Mouse (Mus musculus) C2C12 (cell line): ENCODE data around the gene Tnnt1. TPM values are rescaled to one million over a fixed set of nuclear protein-coding genes. Genes with fewer than 3 reads are reported as not detected.
"Not testable (repeated sequence)": the region's sequence is repeated elsewhere in the genome, so short reads cannot be mapped to it uniquely, and the experiment has no call there.

Experiments
- H3K27me3 ChIP-seq: one replicate; pipeline ENCODE4 v1.6.1; 2011; ENCODE audit not compliant: control insufficient read depth, insufficient read depth, insufficient read length
- H3K36me3 ChIP-seq: one replicate; pipeline ENCODE4 v1.6.1; 2011; ENCODE audit not compliant: control insufficient read depth, insufficient read depth
- H3K4me3 ChIP-seq: one replicate; pipeline ENCODE4 v1.5.1; 2011; ENCODE audit warnings: mild to moderate bottlenecking, control low read depth; ENCODE audit not compliant: poor library complexity, insufficient read depth, severe bottlenecking
- H3K79me2 ChIP-seq: one replicate; pipeline ENCODE4 v1.6.1; 2011; ENCODE audit not compliant: control insufficient read depth, insufficient read depth
- H3K79me3 ChIP-seq: one replicate; pipeline ENCODE4 v1.6.1; 2011; ENCODE audit warnings: low read depth, control low read depth
- H3ac ChIP-seq: one replicate; pipeline ENCODE3; 2011; ENCODE audit warnings: low read depth; ENCODE audit not compliant: control insufficient read depth, insufficient read length
- CEBPB ChIP-seq: IDR thresholded peaks from one replicate; pipeline ENCODE4 v1.6.1; 2011; ENCODE audit warnings: low read depth, mild to moderate bottlenecking, control low read depth, moderate library complexity
- CTCF ChIP-seq: IDR thresholded peaks from one replicate; pipeline ENCODE4 v1.5.1; 2011; ENCODE audit not compliant: control insufficient read depth, insufficient read depth, insufficient read length
- FOSL1 ChIP-seq: IDR thresholded peaks from one replicate; pipeline ENCODE4 v1.8.0; 2011; ENCODE audit warnings: mild to moderate bottlenecking, low read length; ENCODE audit not compliant: poor library complexity, insufficient read depth, severe bottlenecking
- MAX ChIP-seq: IDR thresholded peaks from one replicate; pipeline ENCODE4 v1.6.1; 2011; ENCODE audit warnings: mild to moderate bottlenecking, control low read depth
- MYOD1 ChIP-seq: IDR thresholded peaks from one replicate; pipeline ENCODE4 v1.6.1; 2011; ENCODE audit warnings: low read depth; ENCODE audit not compliant: control insufficient read depth, insufficient read length
- MYOG ChIP-seq: IDR thresholded peaks from one replicate; pipeline ENCODE4 v1.6.1; 2011; ENCODE audit not compliant: control insufficient read depth, insufficient read length; ENCODE audit errors: extremely low read depth
- USF1 ChIP-seq: IDR thresholded peaks from one replicate; pipeline ENCODE4 v1.6.1; 2011; ENCODE audit warnings: low read depth, mild to moderate bottlenecking, control low read depth, moderate library complexity
- polyA plus RNA-seq: library from polyadenylated mRNA; unstranded; fragments of >200 nt; fragmentation: generic; extraction: Trizol; gene quantifications from one replicate; pipeline ENCODE4 v1.2.1, GENCODE M21; 2012; ENCODE audit warnings: missing spikeins

The Tnnt1 gene
- polyA plus RNA-seq, 1 experiment: 34.7 TPM

- no peaks in the 10 kb centered on the region for H3K79me2 ChIP-seq
- no peak for TF ChIP-seq MYOD1
- no peak for TF ChIP-seq MAX
- no peak for TF ChIP-seq USF1
- TF ChIP-seq FOSL1: no peak
- TF ChIP-seq MYOG: no peak
- no peaks in the 10 kb centered on the region for H3K36me3 ChIP-seq
- H3K79me3 ChIP-seq: no peaks in the 10 kb centered on the region
- H3K4me3 ChIP-seq: no peak overlapping the region
- H3K27me3 ChIP-seq: peaks cover 4% of the 10 kb centered on the region
- H3ac ChIP-seq: no peak overlapping the region
These were observed 20.2 kb upstream of the Tnnt1 start for GRCm38 (mm10) chr7:4536369-4536768.

GRCm38 (mm10) chr7:4532005-4532729 lies 16.0 kb upstream of the Tnnt1 start, which contains the start of gene Dnaaf3:
Gene Dnaaf3 (minus strand): TSS chr7:4532453.
- Histone ChIP-seq H3K79me2 (no peaks in the 10 kb centered on the region), H3K36me3 (no peaks in the 10 kb centered on the region), H3K27me3 (no peaks in the 10 kb centered on the region), H3K4me3 (no peak within 1 kb of the TSS), H3K79me3 (no peaks in the 10 kb centered on the region), H3ac (no peak within 1 kb of the TSS)
- no peak for TF ChIP-seq MYOD1
- TF ChIP-seq USF1: no peak
- TF ChIP-seq FOSL1: no peak
- TF ChIP-seq MAX: no peak
- TF ChIP-seq CTCF: no peak
- no peak for TF ChIP-seq MYOG
- TF ChIP-seq CEBPB: no peak

- not testable (repeated sequence) for H3K27me3 ChIP-seq, H3K36me3 ChIP-seq, H3ac ChIP-seq, H3K4me3 ChIP-seq, H3K79me3 ChIP-seq, H3K79me2 ChIP-seq
These were observed 14.0 kb upstream of the Tnnt1 start for GRCm38 (mm10) chr7:4530166-4530565.

- Histone ChIP-seq H3K36me3 (no peaks in the 10 kb centered on the region), H3K4me3 (no peak overlapping the region), H3K79me3 (no peaks in the 10 kb centered on the region), H3K79me2 (no peaks in the 10 kb centered on the region), H3K27me3 (no peaks in the 10 kb centered on the region), H3ac (no peak overlapping the region)
- TF ChIP-seq MAX: no peak
- TF ChIP-seq USF1: no peak
- TF ChIP-seq MYOG: no peak
- TF ChIP-seq FOSL1: no peak
- no peak for TF ChIP-seq CEBPB
- TF ChIP-seq CTCF: no peak
- no peak for TF ChIP-seq MYOD1
These were observed 11.1 kb upstream of the Tnnt1 start for GRCm38 (mm10) chr7:4527302-4527689.

- Histone ChIP-seq H3K79me2 (no peaks in the 10 kb centered on the region), H3K79me3 (no peaks in the 10 kb centered on the region), H3ac (no peak overlapping the region), H3K27me3 (no peaks in the 10 kb centered on the region), H3K4me3 (no peak overlapping the region), H3K36me3 (no peaks in the 10 kb centered on the region)
- TF ChIP-seq MYOG (no peak), CTCF (peak; percentile 65), CEBPB (no peak)
These were observed 10.4 kb upstream of the Tnnt1 start for GRCm38 (mm10) chr7:4526341-4527301.
